Mouse (Mus musculus) kidney, adult 8-10 months (tissue): ENCODE measurements at regions not wholly inside any gene's neighbourhood (a gene's known extent, or its start where the extent isn't known, plus 50 kb on each side); places are given as distances from the start of the nearest gene placed in this dataset.

Source experiments
- DNase-seq, 2 experiments: peaks; one replicate each; pipeline ENCODE4 v3.0.0; 2022

DNA sequence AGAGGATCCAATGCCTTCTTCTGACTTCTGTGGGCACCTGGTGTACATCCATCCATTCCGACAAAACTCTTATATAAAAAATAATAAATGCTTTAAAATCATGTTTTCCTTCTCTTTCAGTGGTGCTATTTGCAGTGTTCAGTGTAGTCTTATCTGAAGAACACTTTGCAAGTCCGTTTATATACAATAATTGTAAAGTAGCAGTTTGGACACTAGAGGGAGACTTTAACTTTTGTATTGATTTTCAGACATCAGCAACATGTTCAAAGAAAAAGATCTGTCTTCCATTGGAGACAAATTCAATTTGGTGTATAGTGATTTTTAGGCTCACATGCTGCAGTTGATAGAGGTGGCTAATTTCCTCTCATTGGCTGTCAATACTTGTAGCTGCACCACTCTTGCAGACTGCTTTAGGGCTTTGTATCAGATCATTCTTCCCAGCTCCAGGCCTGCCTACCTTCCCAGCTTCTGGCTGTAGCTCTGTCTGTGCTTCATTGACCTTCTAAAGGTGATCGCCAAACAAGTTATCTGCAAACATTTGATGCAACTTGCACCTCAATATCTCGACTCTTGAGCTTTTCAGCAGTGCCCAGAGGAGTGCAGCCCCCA, 74.8 kb upstream of the Sult1c1 start:
- DNase-seq = no peak

DNA sequence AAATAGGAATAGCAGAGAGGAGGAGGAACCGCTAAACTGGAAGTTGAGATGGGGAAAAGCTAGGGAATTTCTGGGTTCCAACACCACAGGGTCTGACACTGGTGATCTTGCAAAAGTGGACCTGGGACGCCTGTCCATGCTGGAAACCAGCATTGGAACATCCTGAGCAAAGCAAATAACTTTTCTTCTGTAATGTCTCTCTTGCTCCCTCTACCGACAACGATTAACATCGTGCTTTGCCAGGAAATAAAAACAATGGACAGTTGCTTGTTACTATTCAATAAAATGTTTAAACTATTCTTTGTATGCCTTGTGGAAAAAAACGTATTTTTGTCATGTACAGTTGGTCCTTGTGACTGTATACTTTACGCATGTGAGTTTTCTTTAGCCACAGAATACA, 70.8 kb upstream of the Sult1c1 start:
- DNase-seq = peak; percentile 4 to 29
